Mouse (Mus musculus) liver, embryonic 15.5 days (tissue): ENCODE data around the gene Draxin. TPM values are rescaled to one million over a fixed set of nuclear protein-coding genes. Genes with fewer than 3 reads are reported as not detected.
A peak's percentile ranks its signal among the peaks of the same experiment; 100 is the strongest.

Experiments used
- ATAC-seq: fragments of 200-750 bp; cut with Nextera tagmentation; 2 replicates; pipeline ENCODE4 v1.8.0; 2017; ENCODE audit warnings: moderate number of reproducible peaks, mild to moderate bottlenecking, moderate library complexity; ENCODE audit not compliant: insufficient read depth
- H3K27ac ChIP-seq: fragments of 300-500 bp; sonication (generic); replicated peaks from 2 replicates; pipeline ENCODE4 v1.5.1; 2015; ENCODE audit warnings: mild to moderate bottlenecking, inconsistent platforms
- H3K27me3 ChIP-seq: fragments of 300-500 bp; sonication (generic); 2 replicates; pipeline ENCODE4 v1.6.1; 2015; ENCODE audit warnings: mild to moderate bottlenecking, inconsistent platforms
- H3K36me3 ChIP-seq: fragments of 300-500 bp; sonication (generic); replicated peaks from 2 replicates; pipeline ENCODE4 v1.6.1; 2015; ENCODE audit warnings: moderate library complexity, mild to moderate bottlenecking, inconsistent platforms
- H3K4me1 ChIP-seq: fragments of 300-500 bp; sonication (generic); replicated peaks from 2 replicates; pipeline ENCODE4 v1.6.1; 2015; ENCODE audit warnings: inconsistent platforms
- H3K4me2 ChIP-seq: fragments of 300-500 bp; sonication (generic); 2 replicates; pipeline ENCODE4 v1.6.1; 2015; ENCODE audit warnings: moderate library complexity, mild to moderate bottlenecking, inconsistent platforms
- H3K4me3 ChIP-seq: fragments of 300-500 bp; sonication (generic); replicated peaks from 2 replicates; pipeline ENCODE4 v1.5.1; 2015; ENCODE audit warnings: mild to moderate bottlenecking, inconsistent platforms
- H3K9ac ChIP-seq: fragments of 300-500 bp; sonication (generic); 2 replicates; pipeline ENCODE4 v1.6.1; 2015; ENCODE audit warnings: moderate library complexity, mild to moderate bottlenecking, inconsistent platforms
- H3K9me3 ChIP-seq: fragments of 300-500 bp; sonication (generic); replicated peaks from 2 replicates; pipeline ENCODE4 v1.6.1; 2016; ENCODE audit warnings: inconsistent platforms
- WGBS: fragments of 180-500 bp; shearing (Covaris S2); methylation state at CpG from one replicate; pipeline ENCODE4 v1.1.7; 2015; ENCODE audit warnings: mixed read lengths; ENCODE audit not compliant: insufficient replicate concordance; 5-methylcytosine and 5-hydroxymethylcytosine counted together
- polyA plus RNA-seq: library from polyadenylated mRNA; unstranded; fragments of >200 nt; fragmentation: Nextera tagmentation; extraction: Ambion mirVana; gene quantifications from 2 replicates; pipeline ENCODE4 v1.2.1, GENCODE M21; 2015

Gene Draxin
- polyA plus RNA-seq, 1 experiment from 2014 or later: 0.07 TPM

DNA sequence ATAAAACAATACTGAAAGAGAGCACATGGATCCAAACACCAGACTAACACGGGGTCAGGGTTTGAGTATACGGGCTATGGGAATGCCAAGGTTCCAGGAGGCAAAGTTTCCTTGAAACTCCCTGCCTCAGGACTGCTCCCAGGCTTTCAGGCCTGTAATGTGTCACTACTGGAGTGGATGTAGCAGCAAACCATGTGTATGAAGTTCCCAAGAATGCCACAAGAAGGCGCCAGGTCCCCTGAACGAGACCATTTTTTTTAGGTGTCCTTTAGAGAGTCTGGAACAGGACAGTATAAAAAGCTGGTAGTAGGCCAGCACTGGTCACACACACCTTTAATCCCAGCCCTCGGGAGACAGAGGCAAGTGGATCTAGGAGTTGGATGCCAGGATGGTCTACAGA is 36.3 kb downstream of the Draxin start:
- Histone ChIP-seq H3K4me1 (no peaks in the 10 kb centered on the region), H3K4me3 (no peak overlapping the region), H3K36me3 (no peaks in the 10 kb centered on the region), H3K9ac (no peak overlapping the region), H3K9me3 (no peaks in the 10 kb centered on the region), H3K27ac (no peak overlapping the region), H3K27me3 (no peaks in the 10 kb centered on the region), H3K4me2 (no peak overlapping the region)
- ATAC-seq: no peak
- 65% methylated on average over 5 of the region's 5 CpGs for WGBS

DNA sequence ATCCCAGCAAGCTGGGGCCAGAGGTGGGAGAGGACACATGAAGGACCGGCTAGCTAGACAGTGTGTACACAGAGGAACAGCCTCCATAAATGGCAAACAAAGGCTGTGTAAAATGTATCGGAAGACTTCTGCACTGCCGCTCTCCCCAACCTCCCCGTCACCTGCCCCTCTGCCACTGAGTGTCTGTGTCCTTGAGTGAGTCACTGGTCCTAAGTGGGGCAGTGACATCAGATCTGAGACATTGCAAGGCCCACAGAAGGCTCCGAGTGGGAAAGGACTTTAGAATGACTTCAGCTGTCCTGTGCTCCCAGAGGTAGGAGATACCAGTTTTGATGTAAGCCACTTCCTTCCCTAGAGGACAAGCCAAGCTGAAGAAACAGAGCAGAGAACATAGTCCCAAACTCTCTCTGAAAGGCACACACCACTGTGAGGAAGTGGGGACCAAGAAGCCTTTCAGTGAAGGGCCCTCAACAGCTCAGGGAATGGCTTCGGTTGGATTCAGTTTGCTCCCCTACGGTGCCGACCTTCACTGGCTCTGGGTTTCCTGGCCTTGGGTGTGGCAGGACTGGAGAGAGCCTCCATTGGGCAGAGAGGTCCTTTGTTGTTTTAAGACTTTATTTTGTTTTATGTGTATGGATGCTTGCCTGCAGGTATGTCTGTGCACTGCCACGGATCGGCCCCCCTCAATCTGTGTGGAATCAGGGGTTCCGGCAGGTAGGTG is 37.8 kb downstream of the Draxin start:
- Histone ChIP-seq H3K4me3 (no peak overlapping the region), H3K4me2 (no peak overlapping the region), H3K27ac (no peak overlapping the region), H3K4me1 (peaks cover 7% of the 10 kb centered on the region), H3K27me3 (no peaks in the 10 kb centered on the region), H3K9ac (no peak overlapping the region), H3K9me3 (no peaks in the 10 kb centered on the region), H3K36me3 (no peaks in the 10 kb centered on the region)
- ATAC-seq: no peak
- WGBS: 74% methylated on average over 11 of the region's 11 CpGs

DNA sequence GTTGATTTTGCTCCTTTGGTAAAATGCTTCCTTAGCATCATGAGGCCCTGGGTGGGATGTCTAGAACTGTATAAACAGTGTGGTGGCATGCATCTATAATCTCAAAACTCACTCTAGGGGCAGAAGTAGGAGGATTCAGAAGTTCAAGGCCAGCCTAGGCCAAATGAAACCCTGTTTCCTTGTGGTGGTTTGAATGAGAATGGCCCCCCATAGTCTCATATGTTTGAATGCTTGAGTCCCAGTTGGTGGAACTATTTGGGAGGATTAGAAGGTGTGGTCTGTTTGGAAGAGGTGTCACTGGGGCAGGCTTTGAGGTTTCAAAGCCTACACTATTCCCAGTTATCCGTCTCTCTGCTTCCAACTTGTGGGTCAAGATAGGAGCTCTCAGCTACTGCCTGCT is 39.3 kb downstream of the Draxin start:
- ATAC-seq: no peak
- Histone ChIP-seq H3K9ac (no peak overlapping the region), H3K4me1 (peaks cover 22% of the 10 kb centered on the region), H3K27ac (no peak overlapping the region), H3K4me2 (no peak overlapping the region), H3K9me3 (no peaks in the 10 kb centered on the region), H3K4me3 (no peak overlapping the region), H3K36me3 (no peaks in the 10 kb centered on the region), H3K27me3 (no peaks in the 10 kb centered on the region)
- 79% methylated on average over 1 of the region's 1 CpGs for WGBS

DNA sequence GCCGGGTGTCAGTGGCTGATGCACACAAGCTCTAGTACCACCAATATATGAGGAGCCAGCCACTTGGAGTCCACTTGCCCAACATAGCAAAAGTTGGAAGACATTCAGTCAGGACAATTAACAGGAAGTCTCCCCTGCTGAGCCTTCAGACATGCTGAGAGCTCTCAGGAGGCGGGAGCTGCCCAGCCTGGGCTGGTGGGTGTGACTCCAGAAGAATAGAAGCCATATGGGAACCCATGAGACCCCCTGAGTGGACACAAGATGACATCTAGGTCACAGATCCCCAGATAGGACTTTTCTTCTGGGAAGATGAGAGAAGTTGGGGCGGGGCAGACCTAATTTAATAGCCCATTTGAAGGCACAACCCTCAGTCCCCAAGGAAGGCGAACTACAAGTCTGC is 41.3 kb downstream of the Draxin start:
- 66% methylated on average over 4 of the region's 4 CpGs for WGBS
- Histone ChIP-seq H3K9me3 (no peaks in the 10 kb centered on the region), H3K27me3 (no peaks in the 10 kb centered on the region), H3K27ac (no peak overlapping the region), H3K9ac (no peak overlapping the region), H3K4me1 (peaks cover 41% of the 10 kb centered on the region), H3K36me3 (no peaks in the 10 kb centered on the region), H3K4me2 (no peak overlapping the region), H3K4me3 (no peak overlapping the region)
- no peak for ATAC-seq

DNA sequence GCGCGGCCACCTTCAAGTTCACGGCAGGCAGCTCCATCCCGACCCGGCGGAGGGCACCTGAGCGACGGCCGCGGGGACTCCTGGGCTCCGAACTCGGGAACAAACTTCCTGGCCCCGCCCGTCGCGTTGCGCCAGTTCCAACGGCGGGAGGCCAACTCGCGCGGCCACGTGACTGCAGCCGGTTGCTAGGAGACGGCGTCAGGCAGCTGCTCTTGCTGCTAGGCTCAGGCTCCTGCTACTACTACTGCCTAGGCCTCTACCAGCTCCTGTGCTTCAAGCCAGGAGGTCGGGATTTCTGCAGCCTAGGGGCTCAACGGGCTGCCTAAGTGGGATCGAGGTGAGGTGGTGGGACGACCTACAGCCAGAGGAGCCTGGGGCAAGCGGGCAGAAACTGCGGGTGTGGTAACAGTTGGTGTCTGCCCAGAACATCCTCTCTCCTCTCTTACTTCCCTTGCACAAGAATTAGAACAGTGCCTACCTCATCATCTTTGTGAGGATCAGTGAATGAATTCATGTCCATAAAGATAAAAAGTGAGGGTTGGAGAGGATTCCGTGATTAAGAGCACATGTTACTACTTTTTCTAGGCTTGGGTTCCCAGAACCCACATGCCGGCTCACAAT is 42.5 kb downstream of the Draxin start, which contains the start of gene Agtrap:
Gene Agtrap (minus strand): TSS at position 125 of the 621 bp plus-strand sequence.
- WGBS: 7% methylated on average over 34 of the region's 34 CpGs
- peak within 1 kb of the TSS; percentile 71 for H3K27ac ChIP-seq

DNA sequence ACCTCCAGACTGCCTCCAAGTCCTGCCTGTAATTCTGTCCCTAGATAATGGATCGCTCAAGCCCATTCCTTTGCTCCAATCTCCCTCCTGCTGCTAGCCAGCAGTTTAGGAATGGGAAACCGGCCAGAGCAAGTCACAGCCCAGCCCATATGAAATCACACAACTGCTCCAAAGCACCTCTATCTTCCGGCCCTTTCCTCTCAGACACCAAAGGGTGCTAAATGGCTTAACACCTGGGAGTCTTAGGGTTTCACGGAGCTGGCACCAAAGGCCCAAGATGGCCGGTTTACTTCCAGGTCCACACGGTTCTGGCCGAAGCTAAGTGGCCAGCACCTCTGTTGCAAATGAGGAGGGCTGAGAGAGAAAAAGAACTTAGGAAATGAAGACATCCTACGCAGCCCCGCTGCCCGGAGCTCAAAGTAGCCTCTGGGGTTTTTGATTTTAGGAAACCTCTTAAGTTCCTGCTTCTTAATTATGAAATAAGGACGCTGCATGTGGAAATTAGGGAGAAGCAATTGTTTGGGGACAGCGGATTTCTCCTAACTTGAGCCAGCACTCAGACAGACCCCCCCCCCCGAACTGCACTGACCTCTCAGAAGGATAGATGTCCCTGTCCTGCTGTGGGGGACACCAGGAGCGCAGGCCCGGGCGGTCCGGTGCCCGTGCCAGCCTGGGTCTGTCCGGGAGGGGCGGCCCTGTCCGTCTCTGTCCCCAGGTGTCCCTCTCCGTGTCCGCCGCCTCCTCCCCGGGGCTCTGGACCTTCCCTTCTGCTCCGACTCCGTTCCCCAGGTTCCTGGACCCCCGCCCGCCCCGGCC is 43.2 kb downstream of the Draxin start:
- H3K9me3 ChIP-seq: no peaks in the 10 kb centered on the region
- H3K36me3 ChIP-seq: no peaks in the 10 kb centered on the region
- peak overlapping the region; percentile 73 for H3K9ac ChIP-seq
- ATAC-seq: peak; percentile 22
- WGBS: 4% methylated on average over 30 of the region's 30 CpGs
- peaks cover 60% of the 10 kb centered on the region for H3K4me1 ChIP-seq
- H3K4me2 ChIP-seq: peak overlapping the region; percentile 87
- peak overlapping the region; percentile 71 for H3K27ac ChIP-seq
- H3K27me3 ChIP-seq: no peaks in the 10 kb centered on the region
- peak overlapping the region; percentile 71 for H3K4me3 ChIP-seq

More for the DNA sequence above, 42.5 kb downstream of the Draxin start, which contains the start of gene Agtrap:
- peak within 1 kb of the TSS; percentile 73 for H3K9ac ChIP-seq
- H3K4me3 ChIP-seq: peak within 1 kb of the TSS; percentile 71
- no peaks in the 10 kb centered on the region for H3K9me3 ChIP-seq
- no peaks in the 10 kb centered on the region for H3K27me3 ChIP-seq
- H3K4me1 ChIP-seq: peaks cover 53% of the 10 kb centered on the region
- H3K4me2 ChIP-seq: peak within 1 kb of the TSS; percentile 87
- ATAC-seq: peak; percentile 75
- no peaks in the 10 kb centered on the region for H3K36me3 ChIP-seq

DNA sequence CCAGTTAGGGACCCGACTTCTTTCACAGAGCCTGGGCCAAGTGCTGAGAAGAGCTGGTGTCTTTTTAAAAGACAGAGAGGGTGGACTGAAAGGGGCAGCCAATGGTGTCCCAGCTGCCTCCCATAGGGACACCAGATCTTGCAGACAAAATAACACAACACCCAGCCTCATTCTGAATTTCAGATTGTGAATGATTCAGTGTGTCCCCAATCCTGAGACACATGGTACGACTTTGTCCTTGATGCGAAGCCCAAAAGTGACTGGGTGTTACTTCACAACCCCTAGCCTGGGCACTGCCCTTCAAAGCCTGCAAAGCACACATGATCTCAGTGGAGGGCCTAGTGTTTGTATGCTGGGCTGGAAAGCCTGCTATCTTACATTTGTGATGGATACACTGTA is 44.6 kb downstream of the Draxin start:
- H3K4me3 ChIP-seq: no peak overlapping the region
- 66% methylated on average over 3 of the region's 3 CpGs for WGBS
- H3K4me1 ChIP-seq: peaks cover 64% of the 10 kb centered on the region
- H3K4me2 ChIP-seq: peak overlapping the region; percentile 87; the same call in 1 of the 2 replicates
- 0 out of 2 replicates have a peak overlapping the region, but pooled peaks have one; percentile 45 for H3K27ac ChIP-seq
- peaks cover 4% of the 10 kb centered on the region; the same call in 1 of the 2 replicates for H3K36me3 ChIP-seq
- H3K9me3 ChIP-seq: no peaks in the 10 kb centered on the region
- no peaks in the 10 kb centered on the region for H3K27me3 ChIP-seq
- ATAC-seq: no peak
- H3K9ac ChIP-seq: no peak overlapping the region

DNA sequence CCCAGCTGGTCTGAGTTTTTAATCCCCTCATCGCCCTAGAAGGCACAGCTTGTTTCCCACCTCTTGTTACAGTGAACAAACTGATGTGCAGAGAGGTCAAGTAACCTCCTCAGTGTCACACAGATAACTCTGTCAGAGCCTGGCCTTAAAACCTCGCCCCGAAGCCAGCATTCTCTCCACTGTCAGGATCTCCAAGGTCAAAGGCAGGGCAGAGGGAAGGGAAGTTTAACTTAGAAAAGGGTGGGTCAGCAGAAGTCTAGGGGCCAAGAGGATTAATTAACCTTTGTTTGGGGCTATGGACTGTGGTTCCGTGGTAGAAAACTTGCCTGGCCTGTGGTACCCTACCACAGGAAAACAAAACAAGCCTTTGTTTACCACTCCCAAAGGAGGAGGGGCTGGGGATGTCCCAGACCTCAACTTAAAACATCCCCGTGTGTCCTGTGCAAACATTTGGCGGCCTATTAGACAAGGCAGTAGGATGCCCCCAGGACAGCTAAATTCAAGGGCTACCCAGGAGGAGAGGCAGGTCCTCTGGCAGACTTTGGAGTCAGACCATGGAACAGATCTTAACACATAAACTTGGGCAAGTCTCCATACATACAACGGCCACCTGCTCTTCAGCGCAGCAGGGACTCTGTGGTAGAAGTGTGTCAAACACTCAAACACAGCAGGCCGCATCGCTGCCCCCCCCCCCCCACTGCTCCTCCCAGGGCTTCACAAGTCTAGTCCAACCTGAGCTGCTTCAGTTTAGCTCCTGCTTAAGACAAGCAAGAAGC is 45.2 kb downstream of the Draxin start:
- H3K4me2 ChIP-seq: peak overlapping the region; percentile 87; the same call in 1 of the 2 replicates
- 0 out of 2 replicates have a peak overlapping the region, but pooled peaks have one; percentile 45 for H3K27ac ChIP-seq
- H3K9ac ChIP-seq: no peak overlapping the region
- 58% methylated on average over 10 of the region's 10 CpGs for WGBS
- no peaks in the 10 kb centered on the region for H3K9me3 ChIP-seq
- H3K4me1 ChIP-seq: peaks cover 64% of the 10 kb centered on the region
- no peak for ATAC-seq
- no peak overlapping the region for H3K4me3 ChIP-seq
- H3K27me3 ChIP-seq: no peaks in the 10 kb centered on the region
- peaks cover 10% of the 10 kb centered on the region; the same call in 1 of the 2 replicates for H3K36me3 ChIP-seq

DNA sequence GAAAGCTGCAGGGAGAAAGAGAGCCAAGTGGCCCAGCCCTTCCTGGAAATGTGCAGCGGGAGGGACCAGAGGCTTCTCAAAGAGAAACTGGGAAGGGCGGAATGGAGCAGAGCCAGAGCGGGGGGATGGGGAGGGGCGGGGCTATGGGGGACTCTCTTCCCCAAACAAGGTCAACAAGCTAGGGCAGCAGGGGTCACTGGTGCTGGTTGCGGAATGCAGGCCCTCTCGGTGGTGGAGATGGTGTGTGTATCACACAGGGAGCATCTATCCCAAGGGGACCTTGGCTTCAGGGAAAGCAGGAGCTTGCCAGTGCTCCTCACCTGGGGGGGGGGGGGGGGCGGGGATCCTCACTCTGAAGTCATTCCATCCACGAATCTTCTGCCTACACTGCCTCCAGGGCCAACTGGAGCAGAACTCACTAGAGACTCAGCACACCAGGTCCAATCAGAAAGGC is 46.2 kb downstream of the Draxin start:
- Histone ChIP-seq H3K4me3 (no peak overlapping the region), H3K36me3 (peaks cover 17% of the 10 kb centered on the region), H3K4me2 (peak overlapping the region; percentile 48), H3K27me3 (no peaks in the 10 kb centered on the region), H3K27ac (0 out of 2 replicates have a peak overlapping the region, but pooled peaks have one; percentile 48), H3K4me1 (peaks cover 64% of the 10 kb centered on the region), H3K9ac (no peak overlapping the region), H3K9me3 (no peaks in the 10 kb centered on the region)
- WGBS: 29% methylated on average over 8 of the region's 8 CpGs
- no peak for ATAC-seq

DNA sequence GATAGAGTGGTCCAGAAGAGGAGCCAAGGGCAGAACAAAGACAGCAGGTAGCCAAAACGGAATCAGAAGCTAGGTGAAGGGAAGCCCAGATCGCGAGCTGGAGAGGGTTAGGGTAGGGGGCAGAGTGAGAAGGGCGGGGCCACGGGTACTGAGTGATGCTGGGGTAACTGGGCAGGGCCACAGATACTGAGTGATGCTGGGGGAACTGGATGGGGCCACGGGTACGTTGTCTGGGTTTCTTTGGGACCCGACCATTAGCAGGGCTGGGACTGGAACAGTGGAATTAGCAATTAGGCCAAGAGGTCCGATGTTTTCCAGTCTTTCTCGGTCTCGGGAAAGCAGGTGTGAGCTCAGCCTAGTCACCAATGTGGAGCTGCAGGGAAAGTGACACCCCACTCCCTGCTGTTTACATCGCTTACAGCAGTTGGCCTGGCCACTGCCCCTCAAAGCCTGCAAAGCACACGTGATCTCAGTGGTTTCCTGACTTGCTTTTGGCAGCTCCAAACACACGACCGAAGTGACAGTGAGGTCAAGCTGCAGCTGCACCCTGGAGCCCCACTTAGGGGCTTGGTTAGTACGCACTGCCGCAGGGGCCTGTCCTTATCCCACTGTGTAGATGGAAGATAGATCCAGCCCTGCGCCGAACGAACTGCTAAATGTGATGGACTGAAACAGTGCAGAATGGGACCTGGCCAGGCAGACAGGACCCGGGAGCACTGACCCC is 47.2 kb downstream of the Draxin start:
- WGBS: 21% methylated on average over 21 of the region's 21 CpGs
- H3K9ac ChIP-seq: no peak overlapping the region
- H3K4me2 ChIP-seq: peak overlapping the region; percentile 48
- H3K27me3 ChIP-seq: no peaks in the 10 kb centered on the region
- H3K9me3 ChIP-seq: no peaks in the 10 kb centered on the region
- H3K27ac ChIP-seq: peak overlapping the region; percentile 57
- H3K36me3 ChIP-seq: peaks cover 17% of the 10 kb centered on the region
- no peak for ATAC-seq
- peaks cover 63% of the 10 kb centered on the region for H3K4me1 ChIP-seq
- no peak overlapping the region for H3K4me3 ChIP-seq
